Mouse (Mus musculus): ENCODE results near the gene Nufip1. TPM values are rescaled to one million over a fixed set of nuclear protein-coding genes. Genes with fewer than 3 reads are reported as not detected.
A peak's percentile ranks its signal among the peaks of the same experiment; 100 is the strongest.
"Not testable (repeated sequence)": the region's sequence is repeated elsewhere in the genome, so short reads cannot be mapped to it uniquely, and the experiment has no call there.

Gene Nufip1
- polyA plus RNA-seq, 1 experiment from 2014 or later, result 19.3 TPM

DNA sequence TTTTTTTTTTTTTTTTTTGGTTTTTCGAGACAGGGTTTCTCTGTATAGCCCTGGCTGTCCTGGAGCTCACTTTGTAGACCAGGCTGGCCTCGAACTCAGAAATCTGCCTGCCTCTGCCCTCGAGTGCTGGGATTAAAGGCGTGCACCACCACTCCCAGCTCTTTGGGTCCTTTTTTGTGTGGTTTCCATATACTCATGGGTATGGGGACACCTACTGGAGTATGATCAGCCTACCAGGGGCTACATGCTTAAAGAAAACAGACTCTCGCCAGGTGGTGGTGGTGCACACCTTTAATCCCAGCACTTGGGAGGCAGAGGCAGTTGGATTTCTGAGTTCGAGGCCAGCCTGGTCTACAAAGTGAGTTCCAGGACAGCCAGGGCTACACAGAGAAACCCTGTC, 49.9 kb downstream of the Nufip1 start:
- 93% methylated on average over 5 of the region's 6 CpGs for WGBS
- not testable (repeated sequence) for DNase-seq (ENCODE audit: low spot score, missing footprints); H3K27me3 ChIP-seq (ENCODE audit: control insufficient read depth, insufficient read depth, low read length); H3K4me1 ChIP-seq (ENCODE audit: control insufficient read depth, insufficient read depth, low read length); H3K9me3 ChIP-seq (ENCODE audit: control insufficient read depth, low read length); ATAC-seq (ENCODE audit: low FRiP score); H3K4me2 ChIP-seq; H3K27ac ChIP-seq (ENCODE audit: low read depth, low read length); H3K36me3 ChIP-seq (ENCODE audit: control insufficient read depth, insufficient read depth, low read length); H3K9ac ChIP-seq (ENCODE audit: low read length); H3K4me3 ChIP-seq (ENCODE audit: low read depth, low read length)

- Histone ChIP-seq H3K4me1 (ENCODE audit: control insufficient read depth, insufficient read depth, low read length) (peaks cover 9% of the 10 kb centered on the region), H3K9me3 (ENCODE audit: control insufficient read depth, low read length) (no peaks in the 10 kb centered on the region), H3K4me2 (no peak overlapping the region), H3K36me3 (ENCODE audit: control insufficient read depth, insufficient read depth, low read length) (no peaks in the 10 kb centered on the region), H3K27me3 (ENCODE audit: control insufficient read depth, insufficient read depth, low read length) (no peaks in the 10 kb centered on the region), H3K4me3 (ENCODE audit: low read depth, low read length) (no peak overlapping the region), H3K9ac (ENCODE audit: low read length) (no peak overlapping the region), H3K27ac (ENCODE audit: low read depth, low read length) (no peak overlapping the region)
- WGBS, result 27% methylated on average over 11 of the region's 11 CpGs
- ATAC-seq (ENCODE audit: low FRiP score), result 0 out of 2 replicates have a peak, but pooled peaks have one; percentile 35
- no peak for DNase-seq (ENCODE audit: low spot score, missing footprints)
These were observed 53.5 kb downstream of the Nufip1 start for GRCm38 (mm10) chr14:76164236-76164635.

DNA sequence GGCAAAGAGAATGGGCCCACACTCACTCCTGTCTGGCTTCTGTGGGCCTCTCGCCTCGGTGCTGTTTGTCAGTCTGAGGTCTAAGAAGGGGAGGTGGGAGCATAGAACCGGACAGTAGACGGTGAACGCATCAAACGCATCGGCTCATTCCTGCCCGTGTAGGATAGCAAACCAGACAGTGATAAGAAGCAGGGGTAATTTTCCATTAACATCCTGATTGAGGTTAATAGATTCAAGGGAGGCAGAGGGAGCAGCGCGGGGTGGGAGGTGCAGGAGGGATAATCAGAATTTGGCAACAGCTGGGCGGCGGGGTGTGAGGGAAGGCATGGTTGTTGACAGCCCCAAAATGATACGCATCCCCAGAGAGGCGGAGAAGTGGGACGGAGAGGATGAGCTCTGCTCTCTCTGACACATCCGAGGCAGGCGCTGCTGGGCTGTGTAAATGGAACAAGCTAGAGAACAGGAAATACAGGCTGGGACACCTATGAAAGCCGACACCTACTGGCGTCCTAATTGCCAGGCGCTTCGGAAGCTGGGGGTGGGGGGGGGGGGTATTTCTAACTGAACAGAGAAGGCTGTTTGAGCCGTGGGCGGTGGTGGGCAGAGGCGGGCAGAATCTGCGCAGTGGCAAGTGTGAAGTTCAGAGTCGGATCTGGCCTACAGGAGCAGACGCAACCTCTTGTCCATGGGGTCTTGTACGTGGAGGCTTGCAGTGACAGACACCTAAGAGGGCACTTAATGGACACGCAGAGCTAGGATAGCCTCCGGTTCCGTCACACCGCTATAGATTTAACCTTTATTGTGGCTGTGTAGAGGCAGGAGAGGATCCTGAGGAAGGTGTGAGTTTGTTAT, 54.4 kb downstream of the Nufip1 start:
- 0 out of 2 replicates have a peak overlapping the region, but pooled peaks have one; percentile 30 for H3K9ac ChIP-seq (ENCODE audit: low read length)
- no peak overlapping the region for H3K4me3 ChIP-seq (ENCODE audit: low read depth, low read length)
- peak overlapping the region; percentile 27 for H3K4me2 ChIP-seq
- peaks cover 9% of the 10 kb centered on the region for H3K4me1 ChIP-seq (ENCODE audit: control insufficient read depth, insufficient read depth, low read length)
- H3K27me3 ChIP-seq (ENCODE audit: control insufficient read depth, insufficient read depth, low read length), result no peaks in the 10 kb centered on the region
- ATAC-seq (ENCODE audit: low FRiP score) (peak; percentile 64; the same call in 1 of the 2 replicates), DNase-seq (ENCODE audit: low spot score, missing footprints) (peak; percentile 88)
- H3K27ac ChIP-seq (ENCODE audit: low read depth, low read length), result no peak overlapping the region
- WGBS, result 30% methylated on average over 32 of the region's 32 CpGs
- H3K9me3 ChIP-seq (ENCODE audit: control insufficient read depth, low read length), result no peaks in the 10 kb centered on the region
- H3K36me3 ChIP-seq (ENCODE audit: control insufficient read depth, insufficient read depth, low read length), result no peaks in the 10 kb centered on the region

DNA sequence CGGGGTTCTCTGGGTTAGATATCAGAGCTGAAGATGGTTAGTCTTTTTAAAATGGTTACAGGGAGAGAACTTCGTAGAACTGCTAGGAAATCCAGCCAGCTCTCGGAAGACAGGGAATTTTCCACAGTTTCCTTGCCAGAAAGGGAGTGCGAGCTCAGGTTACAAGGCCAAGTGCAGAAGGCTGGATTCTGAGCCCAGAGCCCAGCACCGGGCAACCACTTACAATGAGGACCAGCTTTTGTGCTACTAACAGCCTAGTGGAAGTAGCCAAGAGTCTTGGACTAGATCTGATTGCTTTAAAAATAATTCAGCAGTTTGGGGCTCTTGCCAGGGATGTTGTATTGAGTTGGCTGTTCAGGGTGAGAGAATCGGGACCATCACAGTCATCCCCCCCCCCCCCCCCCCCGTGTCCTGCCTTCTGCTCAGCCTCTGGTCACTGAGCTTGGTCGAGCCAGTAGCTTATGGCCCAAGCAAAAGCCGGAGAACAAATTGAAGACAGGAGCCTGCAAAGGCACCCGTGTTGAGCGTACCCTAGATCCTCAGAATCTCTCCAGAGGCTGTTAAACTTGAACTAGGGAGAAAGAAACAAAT, 59.3 kb downstream of the Nufip1 start:
- no peak for DNase-seq (ENCODE audit: low spot score, missing footprints)
- Histone ChIP-seq H3K9ac (ENCODE audit: low read length) (no peak overlapping the region), H3K36me3 (ENCODE audit: control insufficient read depth, insufficient read depth, low read length) (no peaks in the 10 kb centered on the region), H3K4me2 (no peak overlapping the region), H3K4me3 (ENCODE audit: low read depth, low read length) (no peak overlapping the region), H3K9me3 (ENCODE audit: control insufficient read depth, low read length) (no peaks in the 10 kb centered on the region), H3K27ac (ENCODE audit: low read depth, low read length) (no peak overlapping the region), H3K27me3 (ENCODE audit: control insufficient read depth, insufficient read depth, low read length) (no peaks in the 10 kb centered on the region), H3K4me1 (ENCODE audit: control insufficient read depth, insufficient read depth, low read length) (peaks cover 6% of the 10 kb centered on the region)
- 76% methylated on average over 11 of the region's 11 CpGs for WGBS
- ATAC-seq (ENCODE audit: low FRiP score), result no peak

DNA sequence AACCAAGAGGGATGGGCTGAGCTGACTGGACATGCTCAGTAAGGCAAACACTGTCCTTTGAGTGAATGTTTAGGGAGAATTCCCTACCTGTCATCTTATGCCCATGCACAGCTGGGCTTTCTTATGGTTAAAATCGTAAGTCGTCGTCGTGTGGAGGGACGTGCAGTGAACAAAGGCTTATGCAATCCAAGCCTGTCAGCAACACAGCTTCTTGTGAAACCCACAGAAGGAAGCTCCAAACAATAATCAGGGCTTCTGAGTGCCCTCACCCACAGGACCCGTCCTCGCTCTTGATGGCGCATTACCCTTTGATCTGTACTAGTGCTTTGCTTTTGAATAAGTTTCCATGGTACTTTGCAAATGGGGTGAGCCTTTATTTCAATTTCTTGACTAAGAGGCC, 60.6 kb downstream of the Nufip1 start:
- DNase-seq (ENCODE audit: low spot score, missing footprints) (no peak), ATAC-seq (ENCODE audit: low FRiP score) (no peak)
- no peak overlapping the region for H3K4me2 ChIP-seq
- no peak overlapping the region for H3K4me3 ChIP-seq (ENCODE audit: low read depth, low read length)
- H3K36me3 ChIP-seq (ENCODE audit: control insufficient read depth, insufficient read depth, low read length), result no peaks in the 10 kb centered on the region
- H3K27ac ChIP-seq (ENCODE audit: low read depth, low read length), result no peak overlapping the region
- no peaks in the 10 kb centered on the region for H3K9me3 ChIP-seq (ENCODE audit: control insufficient read depth, low read length)
- H3K27me3 ChIP-seq (ENCODE audit: control insufficient read depth, insufficient read depth, low read length), result no peaks in the 10 kb centered on the region
- 62% methylated on average over 8 of the region's 8 CpGs for WGBS
- H3K4me1 ChIP-seq (ENCODE audit: control insufficient read depth, insufficient read depth, low read length), result peaks cover 10% of the 10 kb centered on the region
- H3K9ac ChIP-seq (ENCODE audit: low read length), result no peak overlapping the region

GRCm38 (mm10) chr14:76174328-76174727, 63.6 kb downstream of the Nufip1 start:
- Histone ChIP-seq H3K36me3 (ENCODE audit: control insufficient read depth, insufficient read depth, low read length) (no peaks in the 10 kb centered on the region), H3K27me3 (ENCODE audit: control insufficient read depth, insufficient read depth, low read length) (no peaks in the 10 kb centered on the region), H3K9me3 (ENCODE audit: control insufficient read depth, low read length) (no peaks in the 10 kb centered on the region), H3K27ac (ENCODE audit: low read depth, low read length) (no peak overlapping the region), H3K4me2 (no peak overlapping the region), H3K4me3 (ENCODE audit: low read depth, low read length) (no peak overlapping the region), H3K4me1 (ENCODE audit: control insufficient read depth, insufficient read depth, low read length) (peaks cover 19% of the 10 kb centered on the region), H3K9ac (ENCODE audit: low read length) (no peak overlapping the region)
- no peak for ATAC-seq (ENCODE audit: low FRiP score)
- 91% methylated on average over 7 of the region's 7 CpGs for WGBS
- no peak for DNase-seq (ENCODE audit: low spot score, missing footprints)

DNA sequence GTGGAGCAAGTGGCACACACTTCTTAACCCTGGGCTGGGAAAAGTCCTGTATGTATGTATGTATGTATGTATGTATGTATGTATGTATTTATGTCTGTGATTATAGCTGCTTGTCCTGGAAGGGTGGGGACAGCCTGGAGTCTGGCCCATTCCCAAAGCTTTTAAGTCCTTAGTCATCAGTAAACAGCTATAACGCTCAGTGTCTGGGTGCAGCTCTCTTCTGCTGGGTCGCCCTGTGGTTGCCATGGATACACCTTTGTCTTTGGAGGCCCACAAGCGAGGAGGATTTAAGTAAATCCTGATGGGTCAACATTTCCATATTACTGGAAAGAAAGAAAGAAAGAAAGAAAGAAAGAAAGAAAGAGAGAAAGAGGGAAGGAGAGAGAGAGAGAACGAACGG, 65.1 kb downstream of the Nufip1 start:
- 5% methylated on average over 5 of the region's 5 CpGs for WGBS
- Histone ChIP-seq H3K4me3 (ENCODE audit: low read depth, low read length) (no peak overlapping the region), H3K27ac (ENCODE audit: low read depth, low read length) (peak overlapping the region; percentile 69), H3K9ac (ENCODE audit: low read length) (no peak overlapping the region), H3K4me2 (0 out of 2 replicates have a peak overlapping the region, but pooled peaks have one; percentile 8), H3K9me3 (ENCODE audit: control insufficient read depth, low read length) (no peaks in the 10 kb centered on the region), H3K4me1 (ENCODE audit: control insufficient read depth, insufficient read depth, low read length) (peaks cover 19% of the 10 kb centered on the region), H3K36me3 (ENCODE audit: control insufficient read depth, insufficient read depth, low read length) (no peaks in the 10 kb centered on the region), H3K27me3 (ENCODE audit: control insufficient read depth, insufficient read depth, low read length) (no peaks in the 10 kb centered on the region)
- ATAC-seq (ENCODE audit: low FRiP score) (peak; percentile 91), DNase-seq (ENCODE audit: low spot score, missing footprints) (no peak)

- H3K9me3 ChIP-seq (ENCODE audit: control insufficient read depth, low read length), result no peaks in the 10 kb centered on the region
- H3K27me3 ChIP-seq (ENCODE audit: control insufficient read depth, insufficient read depth, low read length), result no peaks in the 10 kb centered on the region
- H3K4me1 ChIP-seq (ENCODE audit: control insufficient read depth, insufficient read depth, low read length), result peaks cover 19% of the 10 kb centered on the region
- no peak overlapping the region for H3K27ac ChIP-seq (ENCODE audit: low read depth, low read length)
- no peaks in the 10 kb centered on the region for H3K36me3 ChIP-seq (ENCODE audit: control insufficient read depth, insufficient read depth, low read length)
- no peak overlapping the region for H3K9ac ChIP-seq (ENCODE audit: low read length)
- no peak; the same call in 1 of the 2 replicates for ATAC-seq (ENCODE audit: low FRiP score)
- H3K4me3 ChIP-seq (ENCODE audit: low read depth, low read length), result no peak overlapping the region
- H3K4me2 ChIP-seq, result no peak overlapping the region
- WGBS, result 97% methylated on average over 9 of the region's 9 CpGs
- DNase-seq (ENCODE audit: low spot score, missing footprints), result no peak
These were observed 66.5 kb downstream of the Nufip1 start for GRCm38 (mm10) chr14:76177230-76177629.

GRCm38 (mm10) chr14:76178447-76178846, 67.8 kb downstream of the Nufip1 start:
- DNase-seq (ENCODE audit: low spot score, missing footprints) (no peak), ATAC-seq (ENCODE audit: low FRiP score) (no peak)
- no peak overlapping the region for H3K27ac ChIP-seq (ENCODE audit: low read depth, low read length)
- no peaks in the 10 kb centered on the region for H3K9me3 ChIP-seq (ENCODE audit: control insufficient read depth, low read length)
- no peaks in the 10 kb centered on the region for H3K27me3 ChIP-seq (ENCODE audit: control insufficient read depth, insufficient read depth, low read length)
- H3K4me1 ChIP-seq (ENCODE audit: control insufficient read depth, insufficient read depth, low read length), result peaks cover 19% of the 10 kb centered on the region
- no peak overlapping the region for H3K9ac ChIP-seq (ENCODE audit: low read length)
- no peak overlapping the region for H3K4me2 ChIP-seq
- no peaks in the 10 kb centered on the region for H3K36me3 ChIP-seq (ENCODE audit: control insufficient read depth, insufficient read depth, low read length)
- H3K4me3 ChIP-seq (ENCODE audit: low read depth, low read length), result no peak overlapping the region
- WGBS, result 96% methylated on average over 2 of the region's 2 CpGs

Measured in midbrain, embryonic 11.5 days (tissue).